Mouse (Mus musculus) hindbrain, embryonic 14.5 days (tissue): ENCODE measurements around the gene Hus1b. TPM values are rescaled to one million over a fixed set of nuclear protein-coding genes. Genes with fewer than 3 reads are reported as not detected.

ENCODE experiments used
- polyA plus RNA-seq: library from polyadenylated mRNA; unstranded; fragments of >200 nt; fragmentation: Nextera tagmentation; extraction: Ambion mirVana; gene quantifications from 2 replicates; pipeline ENCODE4 v1.2.1, GENCODE M21; 2014

The Hus1b gene
- polyA plus RNA-seq, 1 experiment from 2014 or later, result not detected

Other genes with a start within 250 kb of the Hus1b start
- 0.08 and 0.25 TPM in 2 replicates for gene Irf4, start 198.5 kb downstream of the Hus1b start, polyA plus RNA-seq
- 58.6 and 59.9 TPM in 2 replicates for gene Exoc2, start 26.3 kb upstream of the Hus1b start, polyA plus RNA-seq
- not detected in 2 replicates for gene Gm5447, start 26.4 kb upstream of the Hus1b start, polyA plus RNA-seq